Mouse (Mus musculus): ENCODE data around the gene Ube2m. TPM values are rescaled to one million over a fixed set of nuclear protein-coding genes. Genes with fewer than 3 reads are reported as not detected.
A peak's percentile ranks its signal among the peaks of the same experiment; 100 is the strongest.

Gene Ube2m
- polyA plus RNA-seq, 1 experiment from 2014 or later = 73.4 TPM

DNA sequence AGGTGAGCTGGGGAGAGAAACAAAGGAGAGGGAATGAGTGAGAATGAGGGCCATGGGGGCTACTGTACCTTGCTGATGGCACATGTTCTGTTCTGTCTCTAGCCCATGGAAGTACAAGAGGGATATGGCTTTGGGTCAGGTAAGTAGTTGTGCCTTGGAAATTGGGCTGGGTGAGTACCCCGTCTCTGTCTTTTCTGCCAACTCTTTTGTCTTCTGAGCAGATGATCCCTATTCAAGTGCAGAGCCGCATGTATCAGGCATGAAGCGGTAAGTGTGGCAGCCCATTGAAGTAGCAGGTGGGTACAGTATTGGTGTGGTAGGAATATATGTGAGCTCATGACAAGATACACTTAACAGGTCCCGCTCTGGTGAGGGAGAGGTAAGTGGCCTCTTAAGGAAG is 9.1 kb downstream of the Ube2m start:
- DNase-seq (ENCODE audit: low spot score) (no peak), ATAC-seq (no peak)
- no peaks in the 10 kb centered on the region for H3K9me3 ChIP-seq (replicated peaks; ENCODE audit: control insufficient read depth, low read length)
- H3K4me3 ChIP-seq (ENCODE audit: low read depth, low read length) = no peak overlapping the region
- H3K4me1 ChIP-seq (ENCODE audit: control insufficient read depth, insufficient read depth, low read length) = peaks cover 18% of the 10 kb centered on the region
- H3K36me3 ChIP-seq (ENCODE audit: control insufficient read depth, insufficient read depth, low read length) = peaks cover 84% of the 10 kb centered on the region
- no peak overlapping the region for H3K27ac ChIP-seq (ENCODE audit: low read depth, low read length)
- H3K27me3 ChIP-seq (replicated peaks; ENCODE audit: control insufficient read depth, insufficient read depth, low read length) = no peaks in the 10 kb centered on the region
- H3K9ac ChIP-seq (ENCODE audit: low read length) = no peak overlapping the region
- WGBS = 77% methylated on average over 4 of the region's 4 CpGs
- no peak overlapping the region for H3K4me2 ChIP-seq (ENCODE audit: low read length)

- no peak overlapping the region; the same call in 1 of the 2 replicates for H3K27ac ChIP-seq (ENCODE audit: low read depth, low read length)
- peaks cover 11% of the 10 kb centered on the region for H3K4me1 ChIP-seq (ENCODE audit: control insufficient read depth, insufficient read depth, low read length)
- peaks cover 54% of the 10 kb centered on the region for H3K36me3 ChIP-seq (ENCODE audit: control insufficient read depth, insufficient read depth, low read length)
- H3K4me2 ChIP-seq (ENCODE audit: low read length) = peak overlapping the region; percentile 87
- DNase-seq (ENCODE audit: low spot score) = no peak
- ATAC-seq = no peak
- peak overlapping the region; percentile 92 for H3K4me3 ChIP-seq (ENCODE audit: low read depth, low read length)
- no peaks in the 10 kb centered on the region for H3K27me3 ChIP-seq (replicated peaks; ENCODE audit: control insufficient read depth, insufficient read depth, low read length)
- no peaks in the 10 kb centered on the region for H3K9me3 ChIP-seq (replicated peaks; ENCODE audit: control insufficient read depth, low read length)
- WGBS = 29% methylated on average over 4 of the region's 4 CpGs
- peak overlapping the region; percentile 96 for H3K9ac ChIP-seq (ENCODE audit: low read length)
Observed at GRCm38 (mm10) chr7:13025511-13026112, 12.5 kb downstream of the Ube2m start.

GRCm38 (mm10) chr7:13024805-13025204 is 13.3 kb downstream of the Ube2m start:
- H3K9me3 ChIP-seq (replicated peaks; ENCODE audit: control insufficient read depth, low read length) = no peaks in the 10 kb centered on the region
- ATAC-seq (peak; percentile 67), DNase-seq (ENCODE audit: low spot score) (peak; percentile 80)
- peaks cover 46% of the 10 kb centered on the region for H3K36me3 ChIP-seq (ENCODE audit: control insufficient read depth, insufficient read depth, low read length)
- H3K9ac ChIP-seq (ENCODE audit: low read length) = peak overlapping the region; percentile 96
- peaks cover 11% of the 10 kb centered on the region for H3K4me1 ChIP-seq (ENCODE audit: control insufficient read depth, insufficient read depth, low read length)
- H3K27ac ChIP-seq (ENCODE audit: low read depth, low read length) = peak overlapping the region; percentile 99
- 0% methylated on average over 42 of the region's 44 CpGs for WGBS
- peak overlapping the region; percentile 92 for H3K4me3 ChIP-seq (ENCODE audit: low read depth, low read length)
- no peaks in the 10 kb centered on the region for H3K27me3 ChIP-seq (replicated peaks; ENCODE audit: control insufficient read depth, insufficient read depth, low read length)
- peak overlapping the region; percentile 87 for H3K4me2 ChIP-seq (ENCODE audit: low read length)

GRCm38 (mm10) chr7:13023928-13024731 is 13.9 kb downstream of the Ube2m start:
- peak overlapping the region; percentile 92 for H3K4me3 ChIP-seq (ENCODE audit: low read depth, low read length)
- peak overlapping the region; percentile 87 for H3K4me2 ChIP-seq (ENCODE audit: low read length)
- under 1% methylated on average over 79 of the region's 95 CpGs for WGBS
- peaks cover 11% of the 10 kb centered on the region for H3K4me1 ChIP-seq (ENCODE audit: control insufficient read depth, insufficient read depth, low read length)
- peak; percentile 98 for DNase-seq (ENCODE audit: low spot score)
- H3K27ac ChIP-seq (ENCODE audit: low read depth, low read length) = peak overlapping the region; percentile 99
- H3K9me3 ChIP-seq (replicated peaks; ENCODE audit: control insufficient read depth, low read length) = no peaks in the 10 kb centered on the region
- H3K36me3 ChIP-seq (ENCODE audit: control insufficient read depth, insufficient read depth, low read length) = peaks cover 39% of the 10 kb centered on the region
- no peaks in the 10 kb centered on the region for H3K27me3 ChIP-seq (replicated peaks; ENCODE audit: control insufficient read depth, insufficient read depth, low read length)
- peak; percentile 88 for ATAC-seq
- H3K9ac ChIP-seq (ENCODE audit: low read length) = peak overlapping the region; percentile 96

DNA sequence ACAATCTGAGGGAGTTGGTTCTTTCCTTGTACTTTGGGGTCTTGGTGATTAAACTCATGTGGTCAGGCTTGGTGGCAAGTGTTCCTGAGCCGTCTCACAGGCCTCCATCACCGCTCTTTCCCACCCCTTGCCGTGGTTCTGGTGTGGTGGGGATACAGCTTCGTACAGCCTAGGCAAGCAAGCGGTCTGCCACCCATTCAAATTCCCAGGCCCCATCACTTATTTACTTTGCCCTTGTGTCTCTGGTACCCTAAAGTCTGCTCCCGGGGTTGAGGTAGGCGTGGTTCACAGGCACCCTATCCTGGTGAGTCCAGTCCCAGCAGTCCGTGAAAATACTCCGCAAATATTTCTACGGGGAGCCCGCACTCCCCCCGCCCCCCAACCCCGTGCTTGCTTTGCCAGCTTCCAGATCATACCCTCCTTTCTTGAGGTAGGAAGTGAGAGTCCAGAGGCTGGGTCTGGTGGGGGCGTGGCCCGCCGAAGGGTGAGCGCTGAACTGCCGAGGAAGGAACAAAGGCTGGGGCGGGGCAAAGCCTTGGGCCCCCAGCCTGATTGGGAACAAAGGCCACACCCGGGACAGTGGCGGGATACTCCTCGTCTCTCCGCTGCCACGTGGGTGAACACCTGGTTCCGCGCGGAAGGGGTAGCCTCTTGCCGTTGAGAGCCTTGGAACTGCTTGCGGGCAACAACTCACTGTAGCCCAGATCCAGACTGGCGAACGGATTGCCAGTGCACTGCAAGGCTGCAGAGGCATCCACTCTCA is 15.1 kb downstream of the Ube2m start:
- Histone ChIP-seq H3K4me3 (ENCODE audit: low read depth, low read length) (peak overlapping the region; percentile 92), H3K4me2 (ENCODE audit: low read length) (peak overlapping the region; percentile 87), H3K27ac (ENCODE audit: low read depth, low read length) (peak overlapping the region; percentile 99), H3K9me3 (replicated peaks; ENCODE audit: control insufficient read depth, low read length) (no peaks in the 10 kb centered on the region), H3K36me3 (ENCODE audit: control insufficient read depth, insufficient read depth, low read length) (peaks cover 27% of the 10 kb centered on the region), H3K9ac (ENCODE audit: low read length) (peak overlapping the region; percentile 70), H3K27me3 (replicated peaks; ENCODE audit: control insufficient read depth, insufficient read depth, low read length) (no peaks in the 10 kb centered on the region), H3K4me1 (ENCODE audit: control insufficient read depth, insufficient read depth, low read length) (peaks cover 11% of the 10 kb centered on the region)
- peak; percentile 85 for DNase-seq (ENCODE audit: low spot score)
- 4% methylated on average over 31 of the region's 31 CpGs for WGBS
- peak; percentile 43 for ATAC-seq

- DNase-seq (ENCODE audit: low spot score) = no peak
- peaks cover 5% of the 10 kb centered on the region; the same call in 1 of the 2 replicates for H3K4me1 ChIP-seq (ENCODE audit: control insufficient read depth, insufficient read depth, low read length)
- no peaks in the 10 kb centered on the region for H3K9me3 ChIP-seq (replicated peaks; ENCODE audit: control insufficient read depth, low read length)
- 75% methylated on average over 1 of the region's 1 CpGs for WGBS
- H3K27me3 ChIP-seq (replicated peaks; ENCODE audit: control insufficient read depth, insufficient read depth, low read length) = no peaks in the 10 kb centered on the region
- H3K4me3 ChIP-seq (ENCODE audit: low read depth, low read length) = no peak overlapping the region
- no peaks in the 10 kb centered on the region for H3K36me3 ChIP-seq (ENCODE audit: control insufficient read depth, insufficient read depth, low read length)
- H3K9ac ChIP-seq (ENCODE audit: low read length) = no peak overlapping the region
- H3K27ac ChIP-seq (ENCODE audit: low read depth, low read length) = no peak overlapping the region
- H3K4me2 ChIP-seq (ENCODE audit: low read length) = no peak overlapping the region
- no peak for ATAC-seq
Observed at GRCm38 (mm10) chr7:13015217-13015616, 22.9 kb downstream of the Ube2m start.

DNA sequence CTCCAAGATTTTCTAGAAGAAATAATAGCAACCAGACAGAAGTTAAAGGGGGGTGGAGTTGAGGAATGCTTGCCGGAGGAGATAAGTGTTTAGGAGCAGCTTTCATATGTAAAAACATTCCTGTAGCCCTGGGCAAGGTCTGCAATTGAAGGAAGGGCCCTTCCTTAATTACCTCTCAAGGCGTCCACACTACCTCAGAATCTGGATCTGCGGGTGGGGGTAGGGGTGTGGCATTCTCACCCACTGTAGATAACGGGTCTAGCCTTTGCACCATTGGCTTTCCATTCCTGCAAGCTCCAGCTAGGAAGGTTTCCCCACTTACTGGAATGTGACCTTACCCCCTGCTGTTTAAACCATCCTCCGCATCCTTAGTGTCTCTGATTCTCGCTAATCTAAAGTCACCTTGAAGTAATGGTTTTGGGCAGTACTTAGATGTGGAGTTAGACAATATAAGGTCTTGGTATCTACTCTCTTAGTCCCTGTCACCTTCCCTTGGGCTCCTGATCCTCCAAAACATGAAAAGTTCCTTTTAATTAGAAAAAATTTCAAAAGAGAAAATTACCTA is 23.7 kb downstream of the Ube2m start:
- H3K36me3 ChIP-seq (ENCODE audit: control insufficient read depth, insufficient read depth, low read length) = no peaks in the 10 kb centered on the region
- peaks cover 6% of the 10 kb centered on the region; the same call in 1 of the 2 replicates for H3K4me1 ChIP-seq (ENCODE audit: control insufficient read depth, insufficient read depth, low read length)
- H3K9ac ChIP-seq (ENCODE audit: low read length) = no peak overlapping the region
- H3K27me3 ChIP-seq (replicated peaks; ENCODE audit: control insufficient read depth, insufficient read depth, low read length) = no peaks in the 10 kb centered on the region
- H3K4me3 ChIP-seq (ENCODE audit: low read depth, low read length) = no peak overlapping the region
- 47% methylated on average over 6 of the region's 6 CpGs for WGBS
- DNase-seq (ENCODE audit: low spot score) (no peak), ATAC-seq (no peak)
- H3K27ac ChIP-seq (ENCODE audit: low read depth, low read length) = no peak overlapping the region
- no peak overlapping the region for H3K4me2 ChIP-seq (ENCODE audit: low read length)
- H3K9me3 ChIP-seq (replicated peaks; ENCODE audit: control insufficient read depth, low read length) = no peaks in the 10 kb centered on the region

- H3K9ac ChIP-seq (ENCODE audit: low read length) = no peak overlapping the region
- no peak overlapping the region for H3K4me2 ChIP-seq (ENCODE audit: low read length)
- WGBS = 72% methylated on average over 4 of the region's 4 CpGs
- no peaks in the 10 kb centered on the region for H3K27me3 ChIP-seq (replicated peaks; ENCODE audit: control insufficient read depth, insufficient read depth, low read length)
- no peak overlapping the region for H3K4me3 ChIP-seq (ENCODE audit: low read depth, low read length)
- DNase-seq (ENCODE audit: low spot score) (no peak), ATAC-seq (no peak)
- peaks cover 8% of the 10 kb centered on the region; the same call in 1 of the 2 replicates for H3K4me1 ChIP-seq (ENCODE audit: control insufficient read depth, insufficient read depth, low read length)
- no peaks in the 10 kb centered on the region for H3K36me3 ChIP-seq (ENCODE audit: control insufficient read depth, insufficient read depth, low read length)
- H3K27ac ChIP-seq (ENCODE audit: low read depth, low read length) = no peak overlapping the region
- H3K9me3 ChIP-seq (replicated peaks; ENCODE audit: control insufficient read depth, low read length) = no peaks in the 10 kb centered on the region
Observed at GRCm38 (mm10) chr7:13013671-13014070, 24.4 kb downstream of the Ube2m start.
